Mouse (Mus musculus) bone marrow macrophage, adult 2 months (primary cell): ENCODE results near the gene Pnldc1.

Experiments
- CTCF ChIP-seq: IDR thresholded peaks from 2 replicates; pipeline ENCODE4 v1.5.1; 2012; ENCODE audit warnings: low read depth, mild to moderate bottlenecking, low read length, moderate library complexity
- POLR2A ChIP-seq: IDR thresholded peaks from 2 replicates; pipeline ENCODE4 v1.6.1; 2012; ENCODE audit warnings: mild to moderate bottlenecking, low read depth, low read length, borderline replicate concordance

DNA sequence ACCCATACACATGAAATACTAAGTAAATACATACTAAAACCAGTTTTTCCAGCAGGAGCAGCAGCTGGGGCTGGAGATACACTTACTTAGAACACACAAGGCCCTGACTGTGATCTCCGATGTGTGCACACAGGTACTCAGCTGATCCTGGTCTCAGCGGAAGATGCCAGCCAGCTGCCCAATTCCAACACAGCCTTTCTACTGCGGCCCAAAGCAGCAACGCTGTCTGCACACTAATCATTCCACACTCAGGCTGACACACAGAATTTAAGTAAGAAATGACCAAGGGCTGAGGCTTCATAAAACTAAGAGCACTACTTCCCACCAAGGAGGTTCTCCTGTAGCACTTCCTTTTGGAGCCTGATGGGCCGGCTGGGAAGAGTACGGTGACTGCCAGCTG is 7.7 kb downstream of the Pnldc1 start:
- TF ChIP-seq CTCF (no peak), POLR2A (no peak)
